Mouse (Mus musculus) brain, adult 10 weeks (tissue): Measurements from ENCODE around the gene Fcgr4. TPM values are rescaled to one million over a fixed set of nuclear protein-coding genes. Genes with fewer than 3 reads are reported as not detected.

Experiments
- polyA plus RNA-seq: library from polyadenylated mRNA; stranded (reverse); fragments of 350-450 nt; fragmentation: Illumina TruSeq; extraction: RNeasy Lipid Tissue Mini Kit (QIAGEN cat#74804); gene quantifications from one replicate; pipeline ENCODE4 v1.2.3, GENCODE M21; 2015; ENCODE audit warnings: low read depth, low replicate concordance

Gene Fcgr4
- 0.74 TPM for polyA plus RNA-seq

DNA sequence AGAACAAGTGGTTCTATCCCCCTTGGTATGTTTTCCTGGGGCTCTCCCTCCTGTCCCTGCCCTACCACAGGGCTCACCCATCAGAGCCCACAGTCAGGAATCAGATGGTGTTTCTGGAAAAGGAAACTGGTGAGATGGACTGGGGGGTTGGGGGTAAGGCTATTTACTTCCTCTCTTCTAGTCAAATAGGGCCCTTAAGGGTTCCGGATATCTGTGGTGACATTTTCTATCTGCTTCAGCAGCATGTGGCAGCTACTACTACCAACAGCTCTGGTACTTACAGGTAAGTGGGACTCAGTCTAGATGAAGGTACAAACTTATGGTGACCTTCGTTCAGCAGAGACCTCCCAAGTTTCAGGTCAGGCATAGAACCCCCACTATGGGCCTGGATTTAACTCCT is at the start of gene Fcgr4:
Gene Fcgr4, plus strand, starts transcription at position 184 of the 400 bp plus-strand sequence.

DNA sequence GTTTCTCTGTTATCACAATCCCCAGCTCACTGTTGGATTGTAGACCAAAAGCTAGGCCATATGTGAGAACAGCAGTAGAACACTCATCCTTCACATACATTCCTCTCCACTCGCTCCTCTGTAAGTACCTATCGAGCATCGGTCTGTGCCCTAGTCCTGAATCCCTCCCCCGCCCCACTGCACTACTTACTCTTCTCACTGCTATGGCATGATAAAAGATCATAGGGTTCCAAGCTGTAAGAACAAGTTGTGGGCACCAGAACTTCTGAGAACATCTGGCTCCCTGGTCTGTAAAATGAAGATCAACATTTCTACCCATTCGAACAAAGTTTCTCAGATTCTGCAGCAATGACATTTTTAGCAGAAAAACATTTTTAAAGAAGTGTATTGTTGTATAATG is 42.3 kb upstream of the Fcgr4 start, which contains the start of gene Fcgr2b:
Gene Fcgr2b, minus strand, starts transcription at position 101 of the 400 bp plus-strand sequence.

DNA sequence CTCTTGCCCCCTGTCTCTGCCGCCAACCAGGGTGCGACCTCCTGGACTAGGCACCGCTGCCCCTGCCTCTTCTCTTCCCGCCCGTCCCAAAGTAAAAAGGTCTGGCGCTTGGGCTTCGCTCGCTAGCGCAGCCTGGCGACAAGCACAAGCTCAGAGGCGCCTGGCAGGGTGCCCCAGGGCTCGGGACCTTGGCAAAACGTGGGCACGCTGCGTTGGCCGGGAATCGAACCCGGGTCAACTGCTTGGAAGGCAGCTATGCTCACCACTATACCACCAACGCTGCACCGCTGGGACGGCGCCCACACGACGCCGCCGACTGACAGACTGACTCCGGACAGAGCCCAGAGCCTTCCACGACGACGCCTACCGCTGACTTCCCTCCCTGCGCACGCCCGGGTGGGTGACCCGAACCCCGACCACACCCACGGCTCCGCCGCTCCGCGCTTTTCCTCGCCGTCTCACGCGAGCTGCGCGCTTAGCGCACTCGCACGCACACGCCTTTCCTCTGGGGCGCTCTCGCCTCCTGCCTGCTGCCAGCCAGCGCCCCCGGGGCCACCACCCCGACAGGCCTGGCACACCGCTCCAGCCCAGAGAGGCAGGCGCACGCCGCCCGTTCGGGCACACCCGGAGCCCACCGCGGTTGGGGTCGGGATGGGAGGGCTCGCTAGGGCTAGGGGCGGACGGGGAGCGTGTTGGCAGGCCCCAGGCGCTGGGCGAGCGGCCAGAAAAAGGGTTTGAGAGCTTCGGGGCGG is 45.9 kb downstream of the Fcgr4 start, which contains the start of gene Fcgr3:
Gene Fcgr3, minus strand, starts transcription at position 445 of the 752 bp plus-strand sequence.

Other genes starting within 250 kb of the Fcgr4 start
- gene Atf6, start 151.1 kb upstream of the Fcgr4 start, polyA plus RNA-seq, result 30.0 TPM
- gene Gm26620, start 133.9 kb upstream of the Fcgr4 start, polyA plus RNA-seq, result not detected
- 26.2 TPM for gene Dusp12, start 133.4 kb upstream of the Fcgr4 start, polyA plus RNA-seq
- 0.37 TPM for gene Fcrlb, start 106.0 kb upstream of the Fcgr4 start, polyA plus RNA-seq
- not detected for gene Fcrla, start 91.3 kb upstream of the Fcgr4 start, polyA plus RNA-seq
- 5.2 TPM for gene Fcgr2b, start 42.4 kb upstream of the Fcgr4 start, polyA plus RNA-seq
- gene Fcgr3, start 46.0 kb downstream of the Fcgr4 start, polyA plus RNA-seq, result 32.3 TPM
- 5.5 TPM for gene Cfap126, start 95.0 kb downstream of the Fcgr4 start, polyA plus RNA-seq
- gene Sdhc, start 131.7 kb downstream of the Fcgr4 start, polyA plus RNA-seq, result 136 TPM
- not detected for gene Mpz, start 131.8 kb downstream of the Fcgr4 start, polyA plus RNA-seq
- gene Pcp4l1, start 177.3 kb downstream of the Fcgr4 start, polyA plus RNA-seq, result 282 TPM
- 0.48 TPM for gene Nr1i3, start 195.1 kb downstream of the Fcgr4 start, polyA plus RNA-seq
- gene Tomm40l, start 203.6 kb downstream of the Fcgr4 start, polyA plus RNA-seq, result 118 TPM
- gene Apoa2, start 206.1 kb downstream of the Fcgr4 start, polyA plus RNA-seq, result 6.9 TPM
- 35.4 TPM for gene Fcer1g, start 215.4 kb downstream of the Fcgr4 start, polyA plus RNA-seq
- 15.3 TPM for gene Adamts4, start 231.5 kb downstream of the Fcgr4 start, polyA plus RNA-seq
- gene Ndufs2, start 232.5 kb downstream of the Fcgr4 start, polyA plus RNA-seq, result 322 TPM